Mouse (Mus musculus) hematopoietic stem cell, adult 5-6 weeks (primary cell): ENCODE measurements around the gene Cops7a. TPM values are rescaled to one million over a fixed set of nuclear protein-coding genes. Genes with fewer than 3 reads are reported as not detected.

Experiments used
- ATAC-seq, 2 experiments: fragments of 125-278 bp in 1 of 2; replicated peaks in 1 of 2; 2 replicates each; pipeline ENCODE4 v1.8.0; 2016 to 2017; ENCODE audit warnings: inconsistent platforms in 2 of 2, mild to moderate bottlenecking in 2 of 2, moderate number of reproducible peaks in 2 of 2, low read depth in 1 of 2, moderate TSS enrichment in 1 of 2; ENCODE audit not compliant: low FRiP score in 2 of 2, poor library complexity in 2 of 2, severe bottlenecking in 2 of 2, insufficient read depth in 1 of 2, low TSS enrichment in 1 of 2
- total RNA-seq: library from RNA; stranded (forward); fragments of 172-1452, 232-1000 nt; gene quantifications from 2 replicates; pipeline ENCODE4 v1.2.3, GENCODE M21; 2017

Gene Cops7a
- total RNA-seq, 1 experiment from 2014 or later, result 51.1 TPM

DNA sequence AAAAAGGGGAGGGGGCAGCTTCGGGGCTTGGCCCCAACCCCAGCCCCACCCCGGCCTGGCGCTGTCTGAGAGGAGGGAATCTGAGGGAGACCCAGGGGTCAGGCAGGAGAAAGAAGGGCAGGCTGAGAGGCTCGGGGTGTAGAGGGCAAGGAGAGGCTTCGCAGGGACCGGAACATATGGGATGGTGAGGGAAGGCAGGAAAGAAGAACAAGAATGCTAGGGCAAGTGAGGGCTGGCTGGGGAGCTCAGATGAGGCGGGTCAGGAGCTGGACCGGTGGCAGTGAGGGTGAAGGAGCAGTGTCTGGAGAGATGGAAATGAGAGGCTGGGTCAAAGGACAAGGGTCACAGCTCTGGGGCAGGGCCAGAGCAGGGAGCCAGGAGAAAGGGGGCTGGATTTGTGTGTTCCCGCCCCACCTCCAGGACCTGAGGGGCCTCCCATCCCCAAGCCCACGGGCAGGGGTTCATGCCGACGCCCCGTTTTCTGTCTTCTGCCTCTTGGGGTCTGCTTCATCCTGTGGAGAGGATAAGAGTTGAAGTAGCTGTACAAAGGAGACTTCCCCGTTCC lies 51.5 kb downstream of the Cops7a start:
- no peak for ATAC-seq

DNA sequence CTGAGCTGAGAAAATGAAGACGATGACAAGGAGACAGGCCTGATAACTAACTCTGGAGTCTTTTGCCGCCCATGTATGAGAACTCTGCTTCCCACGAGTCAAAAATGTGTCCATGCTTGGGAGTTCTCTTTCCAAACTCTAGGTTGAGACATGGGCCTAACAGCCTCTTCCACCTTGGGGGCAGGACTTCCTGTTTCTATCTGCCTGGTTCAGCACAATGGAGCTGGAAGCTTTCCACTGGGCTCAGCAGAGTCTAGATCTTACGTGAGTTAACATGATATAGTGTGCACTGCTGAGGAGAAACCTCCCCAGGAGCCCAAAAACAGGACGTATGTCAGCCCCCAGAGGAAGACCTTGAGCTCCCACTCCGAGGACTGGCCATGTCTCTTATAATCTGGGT lies 52.1 kb downstream of the Cops7a start:
- ATAC-seq, result no peak

DNA sequence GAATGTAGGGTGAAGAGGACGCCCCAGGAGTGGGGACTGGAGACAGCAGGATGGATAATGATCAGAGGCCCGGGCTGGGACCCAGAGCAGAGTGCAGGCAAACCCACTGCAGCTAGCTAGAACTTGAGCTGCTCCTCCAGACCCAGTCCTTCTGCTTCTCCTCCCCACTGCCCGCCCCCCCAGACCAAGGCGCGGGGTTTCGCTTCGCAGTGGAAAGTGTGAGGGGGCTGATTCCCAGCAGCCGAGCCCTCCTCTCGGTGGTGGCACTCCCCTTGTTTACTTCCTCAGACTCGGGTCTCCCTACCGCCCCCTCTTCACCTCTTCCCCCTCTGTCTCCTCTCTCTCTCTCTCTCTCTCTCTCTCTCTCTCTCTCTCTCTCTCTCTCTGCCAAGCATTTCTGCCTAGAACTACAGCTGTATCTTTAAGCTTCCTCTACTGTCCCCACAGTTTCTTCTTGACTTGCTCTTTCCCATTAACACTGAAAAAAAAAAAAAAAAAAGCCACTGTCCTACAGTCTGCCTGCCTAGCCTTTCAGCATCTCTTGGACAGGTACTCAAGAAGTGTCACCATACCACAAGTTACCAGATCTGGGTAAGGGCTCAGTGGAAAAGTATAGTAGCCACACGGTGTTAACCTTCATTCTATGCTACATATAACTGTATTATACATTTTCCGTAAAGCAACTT lies 53.7 kb downstream of the Cops7a start, which contains the start of gene Lag3:
Gene Lag3 (minus strand): TSS at position 173 of the 686 bp plus-strand sequence.
- ATAC-seq, result peak; percentile 34 to 57

DNA sequence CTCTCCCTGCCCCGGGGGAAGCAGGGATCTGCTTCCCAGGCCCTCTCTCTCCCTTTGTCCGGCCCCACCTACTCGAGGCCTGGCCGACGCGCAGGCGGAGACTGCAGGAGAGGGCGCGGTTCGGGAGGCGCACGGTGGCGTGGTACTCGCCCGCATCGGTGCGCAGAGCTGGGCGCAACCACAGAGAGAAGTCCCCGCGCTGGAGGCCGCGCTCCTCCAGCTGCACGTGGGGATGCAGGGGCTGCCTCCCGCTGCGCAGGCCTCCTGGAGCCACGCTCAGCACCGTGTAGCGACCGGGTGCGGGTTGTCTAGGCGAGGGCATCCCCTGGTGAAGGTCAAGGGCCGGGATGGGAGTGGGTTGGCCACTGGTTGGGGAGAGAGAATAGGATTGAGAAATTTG lies 55.3 kb downstream of the Cops7a start:
- 0 out of 4 replicates have a peak, but pooled peaks have one; percentile 23 to 26 for ATAC-seq

Other genes with a start within 250 kb of the Cops7a start
- 476 and 523 TPM in 2 replicates for gene Ptpn6, start 226.8 kb downstream of the Cops7a start, total RNA-seq
- 189 and 215 TPM in 2 replicates for gene Grcc10, start 224.2 kb downstream of the Cops7a start, total RNA-seq
- not detected in 2 replicates for gene Gm45234, start 209.5 kb downstream of the Cops7a start, total RNA-seq
- gene Atn1, start 209.0 kb downstream of the Cops7a start, total RNA-seq, result 5.9 and 6.0 TPM in 2 replicates
- gene Eno2, start 195.9 kb downstream of the Cops7a start, total RNA-seq, result 2.6 and 5.6 TPM in 2 replicates
- 1.1 and 3.3 TPM in 2 replicates for gene Lrrc23, start 185.8 kb downstream of the Cops7a start, total RNA-seq
- 5.3 and 11.0 TPM in 2 replicates for gene Spsb2, start 156.9 kb downstream of the Cops7a start, total RNA-seq
- gene Tpi1, start 151.2 kb downstream of the Cops7a start, total RNA-seq, result 193 and 201 TPM in 2 replicates
- 55.3 and 78.1 TPM in 2 replicates for gene Usp5, start 136.1 kb downstream of the Cops7a start, total RNA-seq
- 62.0 and 98.2 TPM in 2 replicates for gene Cdca3, start 136.0 kb downstream of the Cops7a start, total RNA-seq
- gene Gnb3, start 125.3 kb downstream of the Cops7a start, total RNA-seq, result not detected in 2 replicates
- gene P3h3, start 107.8 kb downstream of the Cops7a start, total RNA-seq, result 14.5 and 24.3 TPM in 2 replicates
- 0.15 TPM in 1 of 2 replicates, not detected in the other for gene Gpr162, start 101.6 kb downstream of the Cops7a start, total RNA-seq
- gene Cd4, start 77.3 kb downstream of the Cops7a start, total RNA-seq, result 5.8 and 10.0 TPM in 2 replicates
- gene Lag3, start 53.8 kb downstream of the Cops7a start, total RNA-seq, result 3.8 and 9.1 TPM in 2 replicates
- 121 and 123 TPM in 2 replicates for gene Ptms, start 45.4 kb downstream of the Cops7a start, total RNA-seq
- 54.2 and 67.4 TPM in 2 replicates for gene Mlf2, start 34.2 kb downstream of the Cops7a start, total RNA-seq
- not detected in 2 replicates for gene Pianp, start 31.2 kb upstream of the Cops7a start, total RNA-seq
- gene Zfp384, start 43.6 kb upstream of the Cops7a start, total RNA-seq, result 29.0 and 29.2 TPM in 2 replicates
- gene Ing4, start 74.2 kb upstream of the Cops7a start, total RNA-seq, result 92.9 and 101 TPM in 2 replicates
- gene Acrbp, start 84.2 kb upstream of the Cops7a start, total RNA-seq, result 7.6 and 7.8 TPM in 2 replicates
- 8.0 and 8.8 TPM in 2 replicates for gene Lpar5, start 102.4 kb upstream of the Cops7a start, total RNA-seq
- gene Chd4, start 130.4 kb upstream of the Cops7a start, total RNA-seq, result 499 and 599 TPM in 2 replicates
- gene Nop2, start 166.4 kb upstream of the Cops7a start, total RNA-seq, result 58.8 and 63.4 TPM in 2 replicates
- 13.3 and 14.2 TPM in 2 replicates for gene Iffo1, start 179.7 kb upstream of the Cops7a start, total RNA-seq
- 727 and 879 TPM in 2 replicates for gene Gapdh, start 200.9 kb upstream of the Cops7a start, total RNA-seq
- gene Ncapd2, start 226.2 kb upstream of the Cops7a start, total RNA-seq, result 199 and 281 TPM in 2 replicates
- gene Mrpl51, start 226.3 kb upstream of the Cops7a start, total RNA-seq, result 72.6 and 78.6 TPM in 2 replicates